Mouse (Mus musculus) inflammation-experienced regulatory T-cells, adult 16 weeks (primary cell): ENCODE results near the gene Gm9767. TPM values are rescaled to one million over a fixed set of nuclear protein-coding genes. Genes with fewer than 3 reads are reported as not detected.

Experiments used
- polyA plus RNA-seq: library from polyadenylated mRNA; unstranded; fragments of 100-300 nt; shearing (Covaris generic); gene quantifications from one replicate; pipeline ENCODE4 v1.2.1, GENCODE M21; 2017

Gm9767 gene
- polyA plus RNA-seq: not detected

DNA sequence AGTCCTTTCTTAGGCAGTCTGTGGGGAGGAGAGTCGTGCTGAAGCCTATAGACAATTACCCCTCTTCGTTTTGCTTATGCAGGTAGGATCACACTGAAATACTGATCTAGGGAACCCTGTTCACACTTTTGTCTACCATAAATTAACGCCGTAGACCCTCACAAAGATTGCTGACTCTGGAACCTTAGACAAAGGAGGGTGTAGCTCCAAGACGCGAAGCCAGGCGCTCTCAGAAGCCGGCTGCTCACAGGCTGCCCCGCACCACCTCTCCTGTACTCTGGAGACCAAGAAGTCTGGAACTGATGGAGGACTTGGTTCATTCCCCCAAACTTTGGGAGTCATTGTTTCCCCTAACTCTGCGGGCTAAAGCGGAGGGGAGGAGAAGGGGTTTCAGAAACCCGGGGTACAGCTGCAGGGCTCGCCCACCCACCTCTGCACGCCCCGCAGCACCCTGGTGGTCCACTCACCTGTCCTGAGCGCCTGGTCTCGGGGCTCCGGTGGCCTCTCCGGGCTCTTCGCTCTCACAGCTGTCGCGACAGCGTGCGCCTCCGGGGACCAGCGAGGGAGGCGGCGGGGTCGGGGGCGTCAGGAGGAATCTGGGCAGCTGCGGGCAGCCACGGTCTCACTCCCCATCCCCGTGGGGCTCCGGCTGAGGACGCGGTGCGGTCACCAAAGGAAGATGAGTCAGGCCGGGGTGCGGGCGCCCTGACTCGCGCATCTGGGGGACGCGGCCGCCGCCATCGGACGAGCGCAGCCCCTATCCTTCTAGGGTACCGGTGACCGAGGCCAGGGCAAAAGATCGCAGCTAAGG is at the start of gene Gm9767:
TSS of gene Gm9767 (plus strand) at position 585 of the 811 bp plus-strand sequence.

DNA sequence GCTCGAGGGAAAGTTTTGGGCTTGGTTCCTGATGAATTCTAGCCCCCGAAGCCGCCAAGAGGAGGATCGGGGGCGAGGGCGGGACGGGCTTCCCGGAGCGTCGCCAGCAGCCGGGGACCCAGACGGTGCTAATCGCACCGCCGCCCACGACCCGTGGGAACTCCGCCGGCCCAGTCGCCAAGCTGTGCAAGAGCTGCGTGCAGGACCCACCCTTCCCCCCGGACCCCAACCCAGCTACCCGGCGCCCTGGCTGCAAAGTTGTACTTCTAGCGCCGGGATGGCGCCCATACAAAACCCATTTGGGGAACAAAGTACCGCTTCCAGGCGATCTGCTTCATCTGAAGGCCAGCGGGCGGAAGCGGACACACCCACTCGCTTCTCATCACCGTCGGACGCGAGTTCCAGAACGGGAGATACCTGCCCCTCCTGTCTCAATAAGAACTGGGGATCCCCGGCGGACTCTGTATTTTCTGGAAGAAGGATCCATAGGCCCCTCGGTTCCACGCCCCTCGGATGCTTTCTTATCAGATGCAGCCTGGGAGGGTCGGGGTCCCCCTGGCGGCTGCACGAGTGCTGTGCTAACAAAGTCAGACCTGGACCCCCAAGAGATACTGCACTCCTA is 577 bp downstream of the Gm9767 start, which contains the start of gene Tmem200a:
TSS of gene Tmem200a (minus strand) at position 532 of the 622 bp plus-strand sequence.

Other genes starting within 250 kb of the Gm9767 start
- gene Tmem200a, start 797 bp downstream of the Gm9767 start, polyA plus RNA-seq: not detected
- gene Samd3, start 151.5 kb downstream of the Gm9767 start, polyA plus RNA-seq: 2.2 TPM